Mouse (Mus musculus): ENCODE data around the gene Ncoa5.

Ncoa5 gene

DNA sequence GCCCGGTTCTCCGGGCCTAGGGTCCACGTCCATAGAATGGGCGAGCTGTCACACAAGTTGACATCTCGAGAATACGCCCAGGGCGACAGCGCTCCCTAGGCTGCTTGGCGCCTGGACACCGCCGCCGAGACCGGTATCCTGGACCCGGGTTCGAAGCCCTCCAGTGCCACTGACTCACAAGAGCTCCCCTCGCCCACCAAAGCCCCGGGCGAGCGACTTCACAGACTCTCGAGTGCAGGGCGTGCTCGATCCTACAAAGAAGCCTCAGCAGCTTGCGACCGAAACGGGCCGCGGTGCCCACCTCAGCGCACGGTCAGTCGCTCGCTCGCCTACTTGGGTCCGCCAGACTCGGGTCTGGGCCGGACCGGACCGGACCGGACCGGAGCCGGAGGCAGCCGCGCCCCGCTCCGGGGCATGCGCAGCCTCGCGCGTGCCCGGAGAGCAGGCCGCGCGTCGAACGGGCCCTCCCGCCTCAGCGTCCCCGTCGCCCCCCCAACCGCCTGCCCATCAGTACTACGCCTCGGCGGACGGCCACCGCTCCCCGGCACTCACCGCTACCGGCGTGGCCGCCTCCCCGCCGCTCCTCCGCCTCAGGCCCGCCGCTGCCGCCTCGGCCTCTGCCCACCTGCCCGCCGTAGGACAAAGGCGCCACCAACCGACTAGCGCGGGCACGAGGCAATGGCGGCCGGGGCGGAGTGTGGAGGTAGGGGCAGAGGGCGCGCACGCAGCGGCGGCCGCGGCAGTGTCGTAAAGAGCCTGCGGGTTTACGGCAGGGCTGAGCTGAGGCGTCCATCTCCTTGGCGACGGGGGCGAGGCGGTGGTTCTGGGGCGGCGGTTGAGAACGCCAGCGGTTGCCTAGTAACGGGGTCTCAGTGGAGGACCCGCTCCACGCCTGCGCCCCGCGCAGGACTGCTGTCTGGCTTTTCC is at the start of gene Ncoa5:
TSS of gene Ncoa5 (minus strand) at position 737 of the 927 bp plus-strand sequence.
- peak; percentile 96 for DNase-seq (ENCODE audit: low read depth, low spot score)

DNA sequence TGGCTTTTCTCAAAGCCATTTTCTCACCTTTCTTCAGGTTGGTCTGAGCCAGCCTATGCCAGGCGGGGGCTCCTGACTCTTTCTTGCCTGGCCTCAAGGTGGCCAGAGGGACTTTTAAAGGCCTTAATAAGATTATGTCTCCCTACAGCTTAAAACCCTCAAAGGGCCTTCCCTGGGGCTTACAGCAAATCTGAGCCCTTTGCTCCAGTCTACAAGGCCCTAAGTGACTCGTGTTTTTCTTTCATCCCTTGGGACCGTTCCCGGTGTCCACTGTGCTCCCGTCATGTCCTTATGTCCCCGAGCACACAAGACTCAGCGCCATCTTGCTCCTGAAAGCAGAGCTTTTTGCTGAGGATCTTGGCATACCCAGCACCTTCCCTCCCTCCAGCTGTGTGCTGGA is 46.6 kb upstream of the Ncoa5 start:
- no peak for DNase-seq (ENCODE audit: low read depth, low spot score)

DNA sequence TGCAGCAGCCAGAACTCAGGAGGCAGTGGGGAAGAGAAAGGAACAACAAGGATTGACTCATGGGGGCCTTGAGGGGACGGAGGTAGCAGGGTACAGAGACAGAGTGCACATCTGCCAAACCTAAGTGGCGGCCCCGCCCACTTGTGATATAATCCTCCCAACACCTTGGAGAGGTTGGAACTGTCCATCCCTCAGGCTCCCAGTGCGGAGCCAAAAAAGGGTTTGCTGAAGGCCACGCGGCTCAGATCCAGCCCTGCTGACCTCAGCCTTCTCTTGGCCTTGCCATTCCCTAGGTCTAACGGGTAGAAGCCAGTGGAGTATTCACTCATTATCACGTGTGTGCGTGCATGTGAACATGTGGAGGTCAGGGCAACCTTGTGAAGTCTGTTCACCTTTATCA is 46.0 kb upstream of the Ncoa5 start:
- DNase-seq (ENCODE audit: low read depth, low spot score) = no peak

DNA sequence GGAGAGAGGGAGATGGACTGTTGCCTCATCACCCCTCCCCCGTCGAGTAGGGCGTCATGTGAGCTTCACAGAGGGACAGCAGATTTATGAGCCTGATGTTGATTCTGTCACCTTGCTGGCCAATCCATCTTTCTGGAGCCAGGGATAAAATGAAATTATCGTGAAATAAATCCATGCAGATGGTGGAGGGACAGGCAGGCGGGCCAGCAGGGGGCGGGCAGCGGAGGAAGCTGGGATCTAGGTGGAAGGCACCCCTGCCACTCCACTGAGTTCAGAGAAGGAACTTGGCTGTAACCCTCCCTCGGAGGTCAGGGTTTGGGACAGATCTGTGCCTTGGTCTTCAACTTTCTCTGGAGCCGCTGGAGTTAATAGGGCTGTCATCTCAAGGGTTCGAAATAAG is 43.9 kb upstream of the Ncoa5 start:
- DNase-seq (ENCODE audit: low read depth, low spot score) = no peak

DNA sequence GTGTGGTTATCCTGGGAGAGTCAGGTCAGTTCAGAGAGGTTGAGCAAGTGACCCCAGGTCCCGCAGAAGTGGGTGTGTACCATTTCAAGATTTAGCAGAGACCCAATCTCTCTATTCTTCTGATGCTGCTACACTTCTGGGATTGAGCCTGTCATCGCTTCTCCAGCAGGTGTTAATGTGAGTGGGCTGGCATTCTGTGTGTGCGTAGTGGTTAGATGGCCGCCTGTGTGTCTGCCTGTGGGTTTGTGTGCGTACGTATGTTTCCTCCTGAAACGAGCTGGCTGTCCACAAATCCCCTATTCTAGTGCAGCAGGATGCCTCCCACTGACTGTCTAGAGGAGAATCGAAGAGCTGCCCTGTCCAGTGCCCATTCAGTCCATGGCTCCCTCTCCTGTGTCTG is 43.4 kb upstream of the Ncoa5 start:
- no peak for DNase-seq (ENCODE audit: low read depth, low spot score)

DNA sequence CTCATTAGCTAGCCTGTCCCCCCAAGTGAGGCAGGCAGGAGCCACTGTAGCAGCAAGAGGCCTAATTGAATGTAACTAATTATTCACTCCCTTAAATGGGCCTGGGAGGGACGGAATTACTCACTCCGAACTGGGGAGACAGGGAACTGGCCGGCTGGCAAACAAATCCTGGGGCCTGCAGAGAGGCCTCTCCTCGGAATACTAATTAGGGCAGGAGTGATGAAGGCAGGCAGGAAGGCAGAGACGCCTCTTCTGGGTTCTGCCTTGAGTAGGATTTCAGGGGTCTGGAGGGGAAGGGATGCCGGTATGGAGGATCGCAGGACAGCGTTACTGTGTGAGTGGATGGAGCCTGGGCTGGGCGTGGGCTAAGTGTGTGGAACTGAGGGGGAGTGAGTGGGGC is 42.4 kb upstream of the Ncoa5 start:
- no peak for DNase-seq (ENCODE audit: low read depth, low spot score)

DNA sequence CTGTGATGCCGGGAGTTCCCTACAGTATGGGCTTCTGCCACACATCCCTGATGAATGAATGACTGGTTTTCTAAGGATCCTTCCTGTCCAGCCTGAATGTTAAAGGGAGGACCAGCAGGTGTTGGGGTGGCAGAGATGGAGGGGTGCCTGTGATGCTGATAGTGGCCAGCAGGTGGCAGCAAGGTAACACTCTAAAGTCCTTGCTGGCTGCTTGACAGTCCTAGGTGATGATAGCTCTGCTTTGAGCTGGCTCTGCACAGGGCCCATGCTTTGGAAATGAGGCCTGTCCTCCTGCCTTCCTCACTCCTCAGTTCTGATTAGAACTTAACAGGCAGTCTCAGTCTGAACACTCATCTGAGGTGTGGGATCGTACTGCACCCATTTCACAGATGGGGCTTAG is 40.3 kb upstream of the Ncoa5 start:
- DNase-seq (ENCODE audit: low read depth, low spot score) = peak; percentile 64

DNA sequence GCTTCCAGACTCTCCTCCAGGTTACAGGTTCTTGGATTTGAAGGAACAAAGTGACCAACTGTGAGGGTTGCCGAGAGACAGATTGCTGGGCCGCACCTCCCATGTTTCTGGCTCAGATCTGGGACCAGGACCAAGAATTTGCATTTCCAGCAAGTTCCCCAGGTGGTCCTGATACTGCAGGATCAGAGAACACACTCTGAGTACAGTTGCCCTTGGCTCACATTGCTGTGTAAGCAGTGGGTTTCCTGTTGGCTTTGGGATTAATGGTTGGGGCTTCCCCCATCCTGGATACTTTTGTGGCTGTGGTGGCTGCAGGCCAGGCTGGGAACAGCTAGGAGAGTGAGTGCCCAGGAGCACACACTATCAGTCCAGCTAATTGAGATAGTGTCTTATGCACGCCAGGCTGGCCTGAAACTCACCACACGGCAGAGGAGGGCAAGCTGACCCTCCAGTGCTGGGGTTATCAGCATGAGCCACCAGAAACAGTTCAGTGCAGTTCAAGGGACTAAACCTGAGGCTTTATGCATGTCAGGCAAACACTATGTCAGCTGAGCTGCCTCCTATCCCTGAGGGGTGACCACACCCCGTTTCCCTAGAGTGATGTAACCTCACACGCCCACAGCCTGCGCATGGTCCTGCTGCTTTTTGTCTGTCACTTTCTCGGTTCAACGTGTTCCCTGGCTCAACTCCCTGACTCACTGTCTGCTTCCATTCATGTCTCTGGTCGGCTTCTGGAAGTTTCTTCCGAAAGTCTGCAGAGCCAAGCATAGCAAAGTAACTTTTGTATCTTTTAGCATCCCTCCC is 39.6 kb upstream of the Ncoa5 start:
- no peak for DNase-seq (ENCODE audit: low read depth, low spot score)

DNA sequence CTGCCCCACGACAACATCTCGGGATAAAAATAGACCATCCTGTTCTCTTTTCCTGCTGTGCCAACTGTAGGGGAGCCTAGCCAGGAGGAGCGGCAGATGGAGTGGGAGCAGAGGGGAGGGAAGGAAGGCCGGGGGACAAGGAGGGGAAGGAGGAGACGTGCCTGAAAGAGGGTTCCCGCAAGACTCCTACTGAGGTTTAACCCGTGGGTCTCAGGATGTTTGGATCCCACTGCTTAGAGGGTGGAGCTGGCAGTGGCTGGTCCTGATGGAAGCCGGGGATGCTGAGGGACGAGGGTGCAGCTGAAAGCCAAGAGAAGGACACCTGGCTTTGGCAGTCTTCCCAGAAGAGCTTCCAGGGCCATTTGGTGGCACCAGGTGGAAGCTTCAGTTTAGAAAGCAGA is 38.7 kb upstream of the Ncoa5 start:
- no peak for DNase-seq (ENCODE audit: low read depth, low spot score)

DNA sequence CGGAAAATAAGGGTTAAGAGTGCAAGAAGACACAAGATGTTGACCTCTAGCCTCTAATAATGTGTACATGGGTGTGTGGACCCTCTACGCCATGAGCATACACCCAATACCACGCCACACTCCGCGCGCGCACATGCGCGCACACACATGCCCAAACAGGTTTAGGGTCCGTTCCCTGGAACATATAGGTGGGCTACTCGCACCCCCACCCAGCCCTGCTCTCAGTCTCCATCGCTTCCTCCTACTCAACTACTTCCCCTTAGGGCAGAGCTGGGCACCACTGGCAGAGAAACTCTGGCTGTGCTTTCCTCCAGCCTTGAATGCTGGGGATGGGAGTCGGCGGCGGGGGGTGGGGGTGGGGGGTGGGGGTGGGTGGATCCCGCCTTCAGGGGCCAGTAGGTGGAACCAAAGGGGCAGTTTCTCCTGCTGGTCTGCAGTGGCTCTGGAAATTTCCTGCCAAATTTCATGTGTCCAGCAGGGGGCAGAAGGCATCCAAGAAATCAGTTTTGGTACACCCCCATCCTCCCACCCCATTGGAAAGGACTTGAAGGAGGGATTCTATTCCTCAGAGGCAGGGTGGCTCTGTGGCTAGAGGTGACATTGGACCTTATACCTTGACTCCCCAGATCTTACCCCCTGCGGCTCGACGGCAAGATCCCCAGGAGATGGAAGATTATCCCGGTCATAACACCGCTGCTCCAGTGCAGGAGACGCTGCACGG is 35.6 kb upstream of the Ncoa5 start:
- peak; percentile 35 for DNase-seq (ENCODE audit: low read depth, low spot score)

DNA sequence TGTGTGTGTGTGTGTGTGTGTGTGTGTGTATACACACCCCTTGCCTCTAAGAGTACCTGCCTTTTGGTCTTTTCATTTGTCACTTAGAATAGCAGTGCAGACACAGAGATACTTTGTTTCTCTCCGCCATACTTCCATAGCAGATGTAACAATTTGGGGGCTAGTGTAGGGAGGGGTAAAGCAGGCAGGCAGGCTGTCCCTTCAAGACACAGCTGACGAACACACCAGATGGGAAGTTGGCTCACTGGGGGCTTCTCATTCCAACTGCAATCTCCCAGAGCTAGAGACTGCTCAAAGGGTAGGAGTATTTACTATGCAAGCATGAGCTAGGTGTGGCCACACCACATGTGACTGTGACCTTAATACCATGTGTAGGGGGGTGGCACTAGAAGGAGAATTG is 34.1 kb upstream of the Ncoa5 start:
- no peak for DNase-seq (ENCODE audit: low read depth, low spot score)

DNA sequence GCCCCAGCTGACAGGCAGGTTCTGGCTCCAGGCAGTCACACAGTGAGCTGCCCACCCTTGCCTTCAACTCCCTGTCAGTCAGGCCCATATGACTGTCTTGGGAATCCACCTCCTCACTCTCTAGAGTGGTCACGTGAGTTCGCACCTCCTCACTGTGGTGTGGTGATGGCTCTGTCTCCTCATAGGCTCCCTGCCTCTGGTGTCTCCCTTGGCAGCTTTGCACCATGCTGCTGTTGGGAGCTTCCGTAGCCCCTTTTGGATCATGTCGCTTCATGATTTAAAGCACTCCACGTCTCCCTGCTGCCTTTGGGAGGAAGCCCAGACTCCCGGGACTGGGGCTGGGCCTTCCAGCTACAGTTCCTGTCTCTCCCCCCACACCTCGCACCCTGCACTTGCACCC is 29.8 kb upstream of the Ncoa5 start:
- DNase-seq (ENCODE audit: low read depth, low spot score) = no peak

DNA sequence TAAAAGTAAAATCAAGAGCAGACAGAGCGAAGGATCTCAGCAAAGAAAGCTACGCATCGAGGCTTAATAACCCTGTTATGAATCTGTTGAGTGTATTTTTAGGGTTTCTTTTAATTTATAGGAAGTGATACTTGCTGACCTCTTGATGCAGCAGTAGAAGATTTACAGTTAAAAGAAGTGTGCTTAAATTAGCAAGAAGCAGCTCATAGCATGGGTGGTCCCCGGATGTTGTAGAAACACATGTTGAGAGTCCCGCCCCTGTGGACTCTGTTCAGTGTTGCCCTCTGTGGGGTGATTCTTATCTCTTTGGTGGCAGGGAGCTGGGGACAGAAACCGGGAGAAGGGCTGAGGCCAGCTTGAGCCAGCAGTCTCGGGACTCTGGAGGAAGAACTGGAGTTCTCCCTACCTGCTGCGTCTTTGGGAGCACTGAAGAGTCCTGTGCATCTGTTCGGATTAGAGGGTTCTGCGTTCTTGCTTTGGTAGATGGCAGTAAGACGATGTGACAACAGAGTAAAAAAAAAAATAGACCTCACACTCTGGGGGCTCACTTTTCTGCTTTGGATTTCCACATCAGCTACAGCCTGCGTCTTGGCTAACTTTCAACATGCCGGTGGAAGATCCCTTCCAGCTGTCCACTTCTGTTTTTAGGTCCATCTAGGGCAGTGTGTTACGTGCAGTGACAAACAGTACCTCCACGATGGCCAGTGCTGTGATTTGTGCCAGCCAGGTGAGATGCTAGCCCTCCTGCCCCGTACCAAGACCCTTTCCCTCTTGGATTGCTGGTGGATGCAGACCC is 27.2 kb upstream of the Ncoa5 start:
- DNase-seq (ENCODE audit: low read depth, low spot score) = no peak

DNA sequence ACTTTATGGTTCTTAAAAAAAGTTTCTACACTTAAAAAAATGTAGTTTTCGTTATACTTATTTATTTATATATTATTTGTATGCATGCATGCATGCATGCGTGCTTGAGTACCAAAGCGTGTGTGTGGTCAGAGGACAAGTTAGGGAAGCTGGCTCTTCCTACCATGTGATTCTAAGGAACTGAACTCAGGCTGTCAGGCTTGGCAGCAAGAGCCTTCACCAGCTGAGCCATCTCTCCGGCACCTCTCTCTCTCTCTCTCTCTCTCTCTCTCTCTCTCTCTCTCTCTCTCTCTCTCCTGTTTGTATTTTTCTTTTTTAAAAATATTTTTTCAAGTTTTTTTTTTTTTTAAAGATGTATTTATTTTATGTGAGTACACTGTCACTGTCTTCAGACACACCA is 25.3 kb upstream of the Ncoa5 start:
- no peak for DNase-seq (ENCODE audit: low read depth, low spot score)

DNA sequence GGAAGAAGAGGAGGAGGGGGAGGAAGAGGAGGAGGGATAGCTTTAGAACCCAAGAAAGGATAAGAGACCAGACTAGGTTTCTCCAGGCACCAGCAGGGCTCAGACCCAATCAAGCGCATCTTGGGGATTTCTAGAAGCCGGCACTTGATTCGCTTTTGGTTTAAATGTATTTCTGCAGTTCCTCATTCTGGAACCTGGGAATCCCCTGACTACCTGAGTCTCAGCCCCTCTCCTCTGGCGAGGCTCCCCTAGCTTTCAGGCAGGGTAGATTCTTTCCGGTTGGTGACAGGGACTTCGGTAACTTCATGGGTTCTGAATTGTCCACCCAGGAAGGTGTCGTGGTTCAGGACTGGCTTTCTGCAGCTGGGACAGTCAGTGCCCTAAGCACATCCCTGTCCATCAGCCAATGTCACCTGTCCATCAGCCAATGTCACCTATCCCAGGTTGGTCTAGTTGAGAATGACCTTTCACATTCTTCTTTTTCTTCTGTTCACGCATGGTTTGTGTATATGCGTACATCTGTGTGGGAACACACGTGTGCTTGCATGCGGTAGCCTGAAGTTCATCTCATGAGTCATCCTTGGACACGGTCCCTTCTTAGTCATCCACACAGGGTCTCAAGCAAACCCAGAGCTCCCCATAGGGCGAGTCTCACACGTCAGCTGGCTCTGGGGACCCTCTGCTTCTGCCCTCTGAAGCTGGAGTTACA is 21.9 kb upstream of the Ncoa5 start:
- DNase-seq (ENCODE audit: low read depth, low spot score) = no peak

DNA sequence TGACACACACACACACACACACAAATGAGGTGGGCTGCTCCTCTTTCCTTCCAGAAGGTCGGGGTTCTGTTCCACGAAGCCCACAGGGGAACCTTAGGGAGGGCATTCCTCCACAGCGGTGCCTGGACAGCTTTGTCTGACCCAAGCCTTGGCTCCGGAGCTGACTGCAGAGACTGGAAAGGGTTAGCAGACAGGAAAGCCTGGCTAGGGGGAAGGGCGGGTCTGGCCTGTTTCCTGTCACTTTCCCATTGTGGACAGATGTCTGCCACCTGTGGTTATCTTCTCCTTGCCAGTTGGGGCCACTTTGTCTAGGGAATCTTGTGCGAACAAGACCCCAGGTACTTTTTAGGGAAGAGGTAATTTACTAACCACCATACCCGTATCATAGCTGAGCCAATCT is 21.2 kb upstream of the Ncoa5 start:
- no peak for DNase-seq (ENCODE audit: low read depth, low spot score)

DNA sequence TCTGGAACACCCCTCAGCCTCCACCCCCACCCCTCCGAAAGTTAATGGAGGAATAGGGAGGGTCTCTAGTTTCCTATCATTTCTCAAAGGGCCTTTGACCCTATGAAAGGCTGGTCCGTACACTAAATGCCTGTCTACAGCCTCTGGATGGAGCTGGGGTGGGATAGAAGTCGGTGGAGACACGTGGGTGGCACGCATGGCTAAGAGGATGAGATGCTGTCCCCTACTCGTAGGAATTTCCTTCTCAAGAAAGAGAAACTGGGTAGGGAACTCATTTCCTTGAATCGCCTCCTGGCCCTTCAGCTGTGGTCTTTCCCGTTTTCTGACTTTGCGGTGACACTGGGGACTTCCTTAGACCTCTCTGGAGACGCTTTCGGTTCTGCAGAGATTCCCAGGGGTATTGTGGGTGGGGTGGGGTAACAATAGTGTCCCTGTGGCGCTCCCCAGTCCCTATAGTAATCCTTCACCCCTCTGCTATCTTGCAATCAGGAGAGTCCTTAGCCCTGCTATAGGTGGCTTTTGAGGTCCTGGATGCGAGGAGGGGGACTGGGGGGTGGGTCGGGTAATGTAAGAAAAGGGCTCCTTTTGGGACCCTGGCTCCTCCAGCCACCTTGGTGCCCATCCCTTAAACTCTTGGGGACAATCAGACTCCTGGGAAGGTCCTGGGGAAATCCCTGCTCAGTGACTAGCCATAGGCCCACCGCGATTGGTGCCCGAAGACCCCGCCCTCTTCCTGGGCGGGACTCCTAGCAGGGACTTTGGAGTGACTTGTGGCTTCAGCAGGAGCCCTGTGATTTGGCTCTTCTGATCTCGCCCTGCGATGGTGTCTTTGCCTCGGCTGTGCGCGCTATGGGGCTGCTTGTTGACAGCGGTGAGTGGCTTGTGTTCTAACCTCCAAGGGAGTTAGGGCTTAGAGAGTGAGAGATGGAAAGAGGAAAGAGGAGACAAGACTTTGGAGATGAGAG is 20.5 kb upstream of the Ncoa5 start, which contains the start of gene Cd40:
TSS of gene Cd40 (plus strand) at position 740 of the 965 bp plus-strand sequence.
- no peak for DNase-seq (ENCODE audit: low read depth, low spot score)

DNA sequence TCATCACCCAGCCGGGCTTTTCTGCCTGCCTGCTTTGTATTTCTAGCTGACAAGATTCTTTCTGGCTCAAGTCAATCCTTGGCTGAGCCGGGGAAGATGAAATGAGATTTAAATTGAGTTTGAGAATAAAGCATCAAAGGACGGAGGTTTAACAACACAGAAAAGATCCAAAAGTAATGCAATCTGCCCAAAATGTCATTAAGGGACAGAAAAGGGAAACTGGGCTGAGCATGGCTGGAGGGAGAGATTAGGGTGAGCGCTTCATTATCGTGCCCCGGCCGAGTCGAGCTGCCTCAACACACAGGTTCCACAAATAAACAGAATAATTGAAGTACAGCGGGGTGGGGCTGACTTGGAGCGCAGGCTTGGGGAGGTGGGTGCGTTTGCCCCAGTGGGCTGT is 16.9 kb upstream of the Ncoa5 start:
- no peak for DNase-seq (ENCODE audit: low read depth, low spot score)

DNA sequence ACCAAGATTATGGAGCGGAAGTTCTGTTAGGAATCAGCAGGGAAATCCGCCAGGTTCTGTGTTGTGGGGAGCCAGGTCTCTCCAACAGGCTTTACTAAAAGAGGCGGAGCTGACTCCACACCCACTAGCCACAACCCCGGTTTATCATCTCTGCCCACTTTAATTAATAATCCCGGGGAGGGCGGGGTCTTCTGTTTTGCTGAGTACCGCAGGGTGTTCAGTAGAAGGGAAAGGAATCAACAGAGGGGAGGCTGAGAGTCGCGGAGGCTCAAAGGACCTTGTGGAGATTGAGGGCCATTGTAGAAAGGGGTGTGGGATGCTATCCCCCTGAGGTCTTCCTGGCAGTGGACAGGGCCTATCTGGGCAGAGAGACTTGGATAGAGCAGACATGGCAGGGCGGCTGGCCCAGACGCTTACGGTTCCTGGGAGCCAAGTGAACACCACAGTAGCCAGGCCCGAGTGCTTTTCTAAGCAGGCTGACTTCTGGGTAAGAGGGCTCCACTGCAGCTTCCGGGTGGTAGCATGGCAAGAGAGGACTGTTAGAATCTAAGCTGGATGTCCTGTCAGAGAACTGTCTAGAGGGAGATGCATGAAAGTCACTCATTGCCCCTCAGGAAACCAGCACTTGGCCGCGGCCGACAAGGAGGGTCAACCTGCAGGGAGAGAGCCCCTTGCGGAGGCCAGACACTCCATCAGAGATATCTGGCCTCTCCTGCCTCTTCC is 16.3 kb upstream of the Ncoa5 start:
- no peak for DNase-seq (ENCODE audit: low read depth, low spot score)
